Mouse (Mus musculus) C2C12 (cell line): ENCODE data around the gene Jak1.

Experiments
- CEBPB ChIP-seq: IDR thresholded peaks from one replicate; pipeline ENCODE4 v1.6.1; 2011; ENCODE audit warnings: low read depth, mild to moderate bottlenecking, control low read depth, moderate library complexity
- CTCF ChIP-seq: IDR thresholded peaks from one replicate; pipeline ENCODE4 v1.5.1; 2011; ENCODE audit not compliant: control insufficient read depth, insufficient read depth, insufficient read length
- FOSL1 ChIP-seq: IDR thresholded peaks from one replicate; pipeline ENCODE4 v1.8.0; 2011; ENCODE audit warnings: mild to moderate bottlenecking, low read length; ENCODE audit not compliant: poor library complexity, insufficient read depth, severe bottlenecking
- MAX ChIP-seq: IDR thresholded peaks from one replicate; pipeline ENCODE4 v1.6.1; 2011; ENCODE audit warnings: mild to moderate bottlenecking, control low read depth
- MYOD1 ChIP-seq: IDR thresholded peaks from one replicate; pipeline ENCODE4 v1.6.1; 2011; ENCODE audit warnings: low read depth; ENCODE audit not compliant: control insufficient read depth, insufficient read length
- USF1 ChIP-seq: IDR thresholded peaks from one replicate; pipeline ENCODE4 v1.6.1; 2011; ENCODE audit warnings: low read depth, mild to moderate bottlenecking, control low read depth, moderate library complexity

- TF ChIP-seq CTCF (no peak), FOSL1 (no peak), MAX (no peak), USF1 (no peak), CEBPB (no peak), MYOD1 (no peak)
Observed at GRCm38 (mm10) chr4:101176123-101176522, 89.0 kb downstream of the Jak1 start.
